Mouse (Mus musculus) myocyte (in vitro differentiated cells): ENCODE measurements around the gene Zmynd15.

Source experiments
- MYOG ChIP-seq, 3 experiments: IDR thresholded peaks; one replicate each; pipeline ENCODE4 v1.6.1; 2011; ENCODE audit warnings: control low read depth in 2 of 3, low read depth in 2 of 3, mild to moderate bottlenecking in 2 of 3; ENCODE audit not compliant: insufficient read length in 2 of 3, control insufficient read depth in 1 of 3, insufficient read depth in 1 of 3
- POLR2A ChIP-seq: IDR thresholded peaks from one replicate; pipeline ENCODE4 v1.6.1; 2011; ENCODE audit warnings: low read depth, mild to moderate bottlenecking, control low read depth, moderate library complexity; ENCODE audit not compliant: insufficient read length
- SRF ChIP-seq: IDR thresholded peaks from one replicate; pipeline ENCODE4 v1.6.1; 2011; ENCODE audit warnings: low read depth; ENCODE audit not compliant: control insufficient read depth, insufficient read length
- TCF12 ChIP-seq: IDR thresholded peaks from one replicate; pipeline ENCODE4 v1.6.1; 2011; ENCODE audit warnings: mild to moderate bottlenecking, control low read depth; ENCODE audit not compliant: poor library complexity, insufficient read depth, severe bottlenecking
- USF1 ChIP-seq: IDR thresholded peaks from one replicate; pipeline ENCODE4 v1.6.1; 2011; ENCODE audit warnings: low read depth, mild to moderate bottlenecking, control low read depth, moderate library complexity

DNA sequence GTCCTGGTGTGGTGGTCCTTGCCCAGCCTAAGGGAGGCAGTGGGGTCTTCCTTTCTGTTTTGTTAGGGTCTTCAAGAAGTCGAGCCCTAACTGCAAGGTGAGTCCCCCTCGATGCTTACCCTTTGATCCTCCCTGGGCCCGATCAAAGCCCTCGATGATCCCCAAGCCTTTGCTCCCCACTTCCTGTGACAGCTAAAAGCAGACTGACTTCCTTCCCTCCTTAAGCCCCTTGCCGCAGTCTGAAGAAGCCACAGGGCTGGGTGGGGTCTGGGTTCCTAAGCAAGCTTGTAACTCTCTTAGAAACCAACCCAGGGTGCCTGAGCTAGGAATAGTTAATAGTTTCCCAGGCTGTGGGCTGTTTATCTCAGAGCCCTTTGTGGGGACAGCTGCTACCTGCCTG, 23.8 kb upstream of the Zmynd15 start:
- TF ChIP-seq SRF, result no peak
- TF ChIP-seq POLR2A, result no peak
- no peak for TF ChIP-seq USF1
- TF ChIP-seq MYOG (IDR thresholded peaks at IDR 0.05; ENCODE audit: control insufficient read depth in 1 of 3, insufficient read depth in 1 of 3, insufficient read length in 2 of 3, low read depth in 2 of 3), result no peak
- no peak for TF ChIP-seq TCF12
